Mouse (Mus musculus): ENCODE measurements around the gene Plcb4. TPM values are rescaled to one million over a fixed set of nuclear protein-coding genes. Genes with fewer than 3 reads are reported as not detected.

The Plcb4 gene
- polyA plus RNA-seq, 1 experiment: 3.7 TPM

DNA sequence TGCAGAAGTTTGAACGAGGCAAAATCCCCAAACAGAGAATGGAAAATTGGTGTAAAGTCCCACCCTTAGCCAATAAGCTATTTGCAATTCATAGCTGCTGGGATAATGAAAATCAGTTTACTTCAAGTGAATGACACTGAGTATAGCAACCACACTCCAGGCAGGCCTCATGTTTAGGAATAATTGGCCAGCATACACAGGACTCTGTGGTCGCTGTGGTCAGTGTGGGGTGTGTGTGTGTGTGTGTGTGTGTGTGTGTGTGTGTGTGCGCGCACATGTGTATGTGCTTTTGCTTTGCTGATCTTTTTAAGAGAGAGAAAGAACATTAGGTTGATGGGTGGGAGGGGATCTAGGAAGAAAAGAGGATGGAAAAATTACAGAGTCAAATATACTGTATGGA, 134.1 kb downstream of the Plcb4 start:
- H3K4me3 ChIP-seq (ENCODE audit: control insufficient read depth, insufficient read depth, low read length): no peak overlapping the region
- H3K27ac ChIP-seq (ENCODE audit: control insufficient read depth, insufficient read depth, low read length): no peak overlapping the region
- no peaks in the 10 kb centered on the region for H3K36me3 ChIP-seq (ENCODE audit: control insufficient read depth, insufficient read depth, low read length)
- DNase-seq: no peak
- H3K27me3 ChIP-seq (ENCODE audit: control insufficient read depth, insufficient read depth, low read length): no peaks in the 10 kb centered on the region
- no peaks in the 10 kb centered on the region for H3K4me1 ChIP-seq (replicated peaks; ENCODE audit: control insufficient read depth, insufficient read depth, low read length)
- WGBS: 90% methylated on average over 4 of the region's 4 CpGs
- TF ChIP-seq POLR2A (IDR thresholded peaks at IDR 0.05; ENCODE audit: control insufficient read depth, extremely low read depth, insufficient read depth, low read length, poor library complexity) (no peak), CTCF (IDR thresholded peaks at IDR 0.05; ENCODE audit: borderline replicate concordance, control insufficient read depth, extremely low read depth, insufficient read depth, low read length, poor library complexity) (no peak)

DNA sequence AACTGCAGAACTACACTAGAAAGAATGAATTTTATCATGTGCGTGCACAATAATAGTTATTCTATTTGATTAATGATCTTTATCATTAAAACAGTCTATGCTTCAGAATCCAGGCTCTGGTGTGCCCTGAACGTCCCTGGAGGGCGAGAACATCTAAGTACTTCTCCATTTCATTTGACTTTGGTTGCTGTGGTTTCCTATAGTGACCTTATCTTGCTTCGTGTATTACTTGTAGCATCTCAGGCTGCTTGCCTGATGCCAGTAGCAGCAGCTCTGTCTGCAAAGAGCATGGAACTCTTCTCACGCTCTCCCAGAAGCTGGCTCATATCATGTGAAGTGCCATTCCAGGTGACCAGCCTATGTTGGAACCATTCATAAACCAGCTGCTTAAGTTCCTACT, 137.9 kb downstream of the Plcb4 start:
- Histone ChIP-seq H3K27ac (ENCODE audit: control insufficient read depth, insufficient read depth, low read length) (no peak overlapping the region), H3K27me3 (ENCODE audit: control insufficient read depth, insufficient read depth, low read length) (no peaks in the 10 kb centered on the region), H3K36me3 (ENCODE audit: control insufficient read depth, insufficient read depth, low read length) (no peaks in the 10 kb centered on the region), H3K4me3 (ENCODE audit: control insufficient read depth, insufficient read depth, low read length) (no peak overlapping the region), H3K4me1 (replicated peaks; ENCODE audit: control insufficient read depth, insufficient read depth, low read length) (no peaks in the 10 kb centered on the region)
- TF ChIP-seq POLR2A (IDR thresholded peaks at IDR 0.05; ENCODE audit: control insufficient read depth, extremely low read depth, insufficient read depth, low read length, poor library complexity) (no peak), CTCF (IDR thresholded peaks at IDR 0.05; ENCODE audit: borderline replicate concordance, control insufficient read depth, extremely low read depth, insufficient read depth, low read length, poor library complexity) (no peak)
- WGBS: 27% methylated on average over 5 of the region's 5 CpGs
- no peak for DNase-seq

DNA sequence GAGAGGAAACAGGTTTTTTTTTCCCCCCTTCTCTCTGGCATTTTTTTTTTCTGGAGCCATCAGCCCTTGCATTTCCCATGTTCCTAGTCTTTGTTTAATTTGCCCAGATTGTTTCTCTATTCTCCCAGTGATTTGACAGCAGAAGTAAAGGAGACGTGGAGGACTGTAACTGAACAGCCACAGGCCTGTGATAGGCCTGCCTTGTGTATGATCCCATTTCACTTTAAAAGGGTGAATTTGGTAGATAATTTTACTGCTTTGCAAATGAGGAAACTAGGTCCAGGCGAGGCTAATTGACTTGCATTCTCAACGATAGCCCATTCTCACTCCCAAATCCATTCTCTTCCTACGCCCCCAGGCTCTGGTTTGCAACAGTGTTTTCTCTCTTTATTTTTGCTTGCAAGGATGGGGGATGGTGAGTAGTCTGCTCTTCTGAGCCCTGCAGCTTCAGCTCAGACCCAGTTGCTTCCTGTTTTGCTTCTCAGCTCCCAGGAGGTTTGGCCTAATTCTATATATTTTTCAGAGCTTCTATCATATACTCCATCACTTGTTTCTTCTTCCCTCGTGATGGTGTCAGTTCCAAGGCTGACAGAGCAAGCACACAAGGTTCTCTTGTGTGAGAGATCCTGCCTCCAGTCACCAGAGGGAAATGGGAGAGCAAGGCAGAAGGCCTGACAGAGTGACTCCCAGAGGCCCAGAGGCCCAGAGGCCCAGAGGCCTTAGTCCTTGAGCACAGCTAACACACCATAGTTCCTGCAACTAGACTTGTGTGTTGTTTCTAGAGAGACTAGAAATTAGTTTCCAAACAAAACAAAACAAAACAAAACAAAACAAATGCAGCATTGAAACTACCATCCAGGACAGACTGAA, 139.1 kb downstream of the Plcb4 start:
- TF ChIP-seq POLR2A (IDR thresholded peaks at IDR 0.05; ENCODE audit: control insufficient read depth, extremely low read depth, insufficient read depth, low read length, poor library complexity) (no peak), CTCF (IDR thresholded peaks at IDR 0.05; ENCODE audit: borderline replicate concordance, control insufficient read depth, extremely low read depth, insufficient read depth, low read length, poor library complexity) (no peak)
- Histone ChIP-seq H3K36me3 (ENCODE audit: control insufficient read depth, insufficient read depth, low read length) (no peaks in the 10 kb centered on the region), H3K4me1 (replicated peaks; ENCODE audit: control insufficient read depth, insufficient read depth, low read length) (no peaks in the 10 kb centered on the region), H3K27ac (ENCODE audit: control insufficient read depth, insufficient read depth, low read length) (no peak overlapping the region), H3K27me3 (ENCODE audit: control insufficient read depth, insufficient read depth, low read length) (no peaks in the 10 kb centered on the region), H3K4me3 (ENCODE audit: control insufficient read depth, insufficient read depth, low read length) (no peak overlapping the region)
- WGBS: 54% methylated on average over 5 of the region's 5 CpGs
- no peak for DNase-seq

DNA sequence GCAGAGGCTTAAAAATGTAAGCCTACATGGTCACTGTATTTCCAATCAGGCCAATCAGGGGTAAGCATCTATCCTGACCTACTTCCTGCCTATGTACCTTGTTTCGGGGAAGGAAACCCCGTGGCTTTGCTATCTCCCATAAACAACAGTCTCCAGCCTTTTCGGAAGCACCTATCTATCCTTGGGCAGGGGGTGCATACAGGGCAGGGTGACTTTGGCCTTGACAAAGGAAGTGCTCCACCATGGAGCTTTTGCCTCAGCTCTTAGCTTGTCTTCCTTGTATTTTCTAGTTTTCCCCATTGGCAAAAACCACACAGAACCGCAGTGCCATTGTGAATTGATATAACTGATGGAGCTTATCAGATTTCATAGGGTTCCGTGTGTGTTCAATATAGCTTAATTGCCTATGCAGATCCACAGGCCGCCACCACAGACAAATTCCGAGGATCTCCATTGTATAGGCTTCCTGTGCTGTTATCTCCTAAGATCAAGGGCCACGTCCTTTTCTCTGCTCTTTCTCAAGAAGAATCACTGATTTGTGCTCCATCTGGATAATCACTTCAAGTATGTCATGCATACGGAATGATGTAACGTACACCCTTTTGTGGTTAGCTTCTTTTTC, 140.4 kb downstream of the Plcb4 start:
- no peaks in the 10 kb centered on the region for H3K4me1 ChIP-seq (replicated peaks; ENCODE audit: control insufficient read depth, insufficient read depth, low read length)
- no peak for DNase-seq
- no peaks in the 10 kb centered on the region for H3K27me3 ChIP-seq (ENCODE audit: control insufficient read depth, insufficient read depth, low read length)
- WGBS: 92% methylated on average over 10 of the region's 10 CpGs
- no peaks in the 10 kb centered on the region for H3K36me3 ChIP-seq (ENCODE audit: control insufficient read depth, insufficient read depth, low read length)
- no peak overlapping the region for H3K27ac ChIP-seq (ENCODE audit: control insufficient read depth, insufficient read depth, low read length)
- no peak for TF ChIP-seq POLR2A (IDR thresholded peaks at IDR 0.05; ENCODE audit: control insufficient read depth, extremely low read depth, insufficient read depth, low read length, poor library complexity)
- no peak for TF ChIP-seq CTCF (IDR thresholded peaks at IDR 0.05; ENCODE audit: borderline replicate concordance, control insufficient read depth, extremely low read depth, insufficient read depth, low read length, poor library complexity)
- no peak overlapping the region for H3K4me3 ChIP-seq (ENCODE audit: control insufficient read depth, insufficient read depth, low read length)

DNA sequence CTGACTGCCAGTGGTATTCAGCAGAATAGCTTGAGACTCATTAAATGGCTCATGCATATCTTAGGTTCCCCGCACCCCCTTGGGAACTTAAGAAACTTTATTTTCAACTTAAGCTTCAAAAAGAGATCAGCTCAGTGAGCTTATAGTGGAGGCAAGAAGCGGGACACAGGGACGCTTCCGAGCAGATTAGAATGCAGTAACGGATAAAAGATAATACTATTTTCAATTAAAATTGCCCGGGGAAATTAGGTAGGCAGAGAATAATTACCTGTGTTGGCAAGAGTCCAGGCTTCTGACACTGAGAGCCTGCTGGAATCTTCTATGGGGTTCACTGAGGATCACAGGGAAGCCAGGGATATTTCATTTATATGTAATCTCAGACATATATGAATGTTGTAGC, 141.6 kb downstream of the Plcb4 start:
- Histone ChIP-seq H3K27ac (ENCODE audit: control insufficient read depth, insufficient read depth, low read length) (no peak overlapping the region), H3K4me3 (ENCODE audit: control insufficient read depth, insufficient read depth, low read length) (no peak overlapping the region), H3K4me1 (replicated peaks; ENCODE audit: control insufficient read depth, insufficient read depth, low read length) (no peaks in the 10 kb centered on the region), H3K27me3 (ENCODE audit: control insufficient read depth, insufficient read depth, low read length) (no peaks in the 10 kb centered on the region), H3K36me3 (ENCODE audit: control insufficient read depth, insufficient read depth, low read length) (no peaks in the 10 kb centered on the region)
- no peak for DNase-seq
- TF ChIP-seq CTCF (IDR thresholded peaks at IDR 0.05; ENCODE audit: borderline replicate concordance, control insufficient read depth, extremely low read depth, insufficient read depth, low read length, poor library complexity) (no peak), POLR2A (IDR thresholded peaks at IDR 0.05; ENCODE audit: control insufficient read depth, extremely low read depth, insufficient read depth, low read length, poor library complexity) (no peak)
- 96% methylated on average over 6 of the region's 6 CpGs for WGBS

DNA sequence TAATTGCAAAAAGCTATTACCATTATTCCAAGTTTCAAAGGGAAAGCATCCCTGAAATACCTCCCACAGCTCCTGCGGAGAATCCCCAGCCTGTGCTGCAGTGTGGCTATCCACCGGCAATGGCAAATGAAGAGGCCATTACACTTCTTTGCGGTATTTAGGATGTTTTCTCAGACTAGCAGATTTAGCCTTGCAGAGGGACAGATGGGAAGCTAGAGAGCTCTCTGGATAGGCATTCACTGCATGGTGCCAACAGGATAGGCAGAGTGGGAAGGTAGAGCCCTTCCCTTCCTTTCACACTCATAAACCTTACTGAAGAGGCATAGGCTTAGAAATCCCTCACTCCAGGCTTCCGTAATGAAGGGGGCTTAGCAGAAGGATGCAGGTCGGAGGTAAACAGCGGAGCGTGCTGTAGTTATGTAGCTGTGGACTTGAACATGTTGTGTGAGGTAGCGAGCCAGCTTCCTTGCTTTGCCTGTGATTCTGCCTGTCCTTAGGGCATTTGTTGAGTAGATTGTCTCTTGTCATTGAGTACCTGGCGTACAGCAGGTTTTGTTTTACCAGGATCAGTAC, 144.2 kb downstream of the Plcb4 start:
- 96% methylated on average over 9 of the region's 9 CpGs for WGBS
- H3K27me3 ChIP-seq (ENCODE audit: control insufficient read depth, insufficient read depth, low read length): no peaks in the 10 kb centered on the region

More for the DNA sequence above, 144.2 kb downstream of the Plcb4 start:
- no peak overlapping the region for H3K27ac ChIP-seq (ENCODE audit: control insufficient read depth, insufficient read depth, low read length)
- no peak for TF ChIP-seq CTCF (IDR thresholded peaks at IDR 0.05; ENCODE audit: borderline replicate concordance, control insufficient read depth, extremely low read depth, insufficient read depth, low read length, poor library complexity)
- TF ChIP-seq POLR2A (IDR thresholded peaks at IDR 0.05; ENCODE audit: control insufficient read depth, extremely low read depth, insufficient read depth, low read length, poor library complexity): no peak
- no peak overlapping the region for H3K4me3 ChIP-seq (ENCODE audit: control insufficient read depth, insufficient read depth, low read length)
- DNase-seq: no peak
- no peaks in the 10 kb centered on the region for H3K36me3 ChIP-seq (ENCODE audit: control insufficient read depth, insufficient read depth, low read length)
- H3K4me1 ChIP-seq (replicated peaks; ENCODE audit: control insufficient read depth, insufficient read depth, low read length): no peaks in the 10 kb centered on the region

Data from thymus, adult 2 months (tissue).